Mouse (Mus musculus) myocyte (in vitro differentiated cells): ENCODE results near the gene Npepps.

ENCODE experiments used
- CEBPB ChIP-seq: IDR thresholded peaks from 2 replicates; pipeline ENCODE4 v1.6.1; 2011; ENCODE audit warnings: mild to moderate bottlenecking, moderate library complexity; ENCODE audit not compliant: poor library complexity, insufficient read depth, severe bottlenecking
- E2F4 ChIP-seq: IDR thresholded peaks from one replicate; pipeline ENCODE4 v1.6.1; 2011; ENCODE audit warnings: mild to moderate bottlenecking, control low read depth, moderate library complexity; ENCODE audit not compliant: insufficient read depth
- MAX ChIP-seq: IDR thresholded peaks from one replicate; pipeline ENCODE4 v1.6.1; 2011; ENCODE audit warnings: low read depth, mild to moderate bottlenecking, control low read depth
- MYOG ChIP-seq, 3 experiments: IDR thresholded peaks; one replicate each; pipeline ENCODE4 v1.6.1; 2011; ENCODE audit warnings: control low read depth in 2 of 3, low read depth in 2 of 3, mild to moderate bottlenecking in 2 of 3; ENCODE audit not compliant: insufficient read length in 2 of 3, control insufficient read depth in 1 of 3, insufficient read depth in 1 of 3
- POLR2A ChIP-seq: IDR thresholded peaks from one replicate; pipeline ENCODE4 v1.6.1; 2011; ENCODE audit warnings: low read depth, mild to moderate bottlenecking, control low read depth, moderate library complexity; ENCODE audit not compliant: insufficient read length
- POLR2AphosphoS2 ChIP-seq: IDR thresholded peaks from one replicate; pipeline ENCODE4 v1.6.1; 2011; ENCODE audit warnings: low read depth, control low read depth; ENCODE audit not compliant: insufficient read length
- REST ChIP-seq: IDR thresholded peaks from one replicate; pipeline ENCODE4 v1.6.1; 2011; ENCODE audit warnings: mild to moderate bottlenecking, control low read depth, moderate library complexity; ENCODE audit not compliant: insufficient read depth, insufficient read length
- SRF ChIP-seq: IDR thresholded peaks from one replicate; pipeline ENCODE4 v1.6.1; 2011; ENCODE audit warnings: low read depth; ENCODE audit not compliant: control insufficient read depth, insufficient read length
- TCF12 ChIP-seq: IDR thresholded peaks from one replicate; pipeline ENCODE4 v1.6.1; 2011; ENCODE audit warnings: mild to moderate bottlenecking, control low read depth; ENCODE audit not compliant: poor library complexity, insufficient read depth, severe bottlenecking
- TCF3 ChIP-seq: IDR thresholded peaks from one replicate; pipeline ENCODE4 v1.6.1; 2011; ENCODE audit warnings: low read depth, control low read depth; ENCODE audit not compliant: insufficient read length
- USF1 ChIP-seq: IDR thresholded peaks from one replicate; pipeline ENCODE4 v1.6.1; 2011; ENCODE audit warnings: low read depth, mild to moderate bottlenecking, control low read depth, moderate library complexity

- TF ChIP-seq POLR2A, result no peak
- no peak for TF ChIP-seq USF1
- TF ChIP-seq MAX, result no peak
- no peak for TF ChIP-seq CEBPB
- no peak for TF ChIP-seq E2F4
- no peak for TF ChIP-seq POLR2AphosphoS2
- no peak for TF ChIP-seq TCF12
- TF ChIP-seq MYOG (IDR thresholded peaks at IDR 0.05; ENCODE audit: control insufficient read depth in 1 of 3, insufficient read depth in 1 of 3, insufficient read length in 2 of 3, low read depth in 2 of 3), result no peak
- no peak for TF ChIP-seq SRF
- no peak for TF ChIP-seq REST
- no peak for TF ChIP-seq TCF3
Measured at GRCm38 (mm10) chr11:97292731-97293130, 12.3 kb upstream of the Npepps start.
